Mouse (Mus musculus): ENCODE data around the gene Vps45.
A peak's percentile ranks its signal among the peaks of the same experiment; 100 is the strongest.
"Not testable (repeated sequence)": the region's sequence is repeated elsewhere in the genome, so short reads cannot be mapped to it uniquely, and the experiment has no call there.

Gene Vps45

DNA sequence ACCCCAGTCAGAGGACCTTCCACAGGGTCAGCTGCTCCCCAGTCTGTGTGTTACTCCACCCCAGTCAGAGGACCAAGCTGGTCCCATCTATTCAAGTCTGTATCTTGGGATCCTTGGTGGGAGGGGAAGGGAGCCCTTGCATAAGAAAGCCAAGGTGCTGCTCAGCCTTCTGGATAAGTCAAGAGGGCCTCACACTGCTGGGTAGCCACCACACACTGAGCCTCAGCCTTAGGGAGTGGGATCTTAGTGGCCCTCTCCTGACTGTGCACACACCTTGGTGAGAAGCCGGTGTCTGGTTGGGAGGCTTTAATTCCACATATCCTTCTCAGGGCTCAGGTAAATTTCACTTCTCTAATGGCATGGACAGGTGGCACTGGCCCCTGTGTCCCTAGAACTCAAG is 70.1 kb downstream of the Vps45 start:
- H3K4me3 ChIP-seq (replicated peaks; ENCODE audit: low read length), result 0 out of 2 replicates have a peak overlapping the region, but pooled peaks have one; percentile 68
- peaks cover 72% of the 10 kb centered on the region for H3K27me3 ChIP-seq (ENCODE audit: insufficient read depth, low read length)
- peaks cover 6% of the 10 kb centered on the region for H3K9me3 ChIP-seq (ENCODE audit: low read length)
- TF ChIP-seq POU5F1 (IDR thresholded peaks at IDR 0.05; ENCODE audit: borderline replicate concordance, low read length) (no peak; the same call in 1 of the 2 replicates), NANOG (IDR thresholded peaks at IDR 0.05; ENCODE audit: borderline replicate concordance, low read length) (no peak), CTCF (conservative IDR thresholded peaks at IDR 0.05; ENCODE audit: low read length) (no peak)
- peaks cover 68% of the 10 kb centered on the region for H3K4me1 ChIP-seq (replicated peaks; ENCODE audit: low read depth, low read length)
- no peaks in the 10 kb centered on the region for H3K36me3 ChIP-seq (ENCODE audit: insufficient read depth, low read length)

DNA sequence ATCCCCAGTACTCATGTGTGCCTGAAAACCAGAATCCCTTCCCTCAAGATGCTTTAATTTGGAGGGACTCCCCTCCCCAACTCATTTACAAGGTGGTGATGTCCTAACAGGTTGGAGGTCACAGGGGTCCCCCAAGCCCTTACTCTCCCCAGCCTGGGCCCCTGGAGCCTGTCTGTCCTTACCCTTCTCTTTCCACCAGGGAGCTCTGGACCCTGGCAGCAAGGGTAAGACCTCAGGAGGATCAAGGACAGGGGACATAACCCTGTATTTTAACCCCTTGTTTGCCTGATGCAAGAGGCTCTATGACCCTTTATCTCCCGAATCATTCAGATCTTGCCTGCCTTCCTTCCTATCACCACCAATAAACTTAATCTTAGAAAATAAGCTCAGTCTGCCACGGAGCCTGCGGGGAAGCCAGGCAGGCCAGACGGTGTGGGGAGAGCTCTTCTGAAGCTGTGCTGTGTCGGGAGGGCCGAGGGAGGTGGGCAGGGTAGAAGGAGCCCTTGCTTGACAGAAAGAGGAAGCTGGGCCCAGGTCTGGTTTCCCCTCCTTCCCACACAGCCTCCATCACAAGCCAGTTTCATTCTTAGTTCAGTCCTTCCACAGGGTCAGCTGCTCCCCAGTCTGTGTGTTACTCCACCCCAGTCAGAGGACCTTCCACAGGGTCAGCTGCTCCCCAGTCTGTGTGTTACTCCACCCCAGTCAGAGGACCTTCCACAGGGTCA is 70.7 kb downstream of the Vps45 start:
- Histone ChIP-seq H3K4me1 (replicated peaks; ENCODE audit: low read depth, low read length) (peaks cover 67% of the 10 kb centered on the region), H3K27me3 (ENCODE audit: insufficient read depth, low read length) (peaks cover 69% of the 10 kb centered on the region), H3K9me3 (ENCODE audit: low read length) (peaks cover 6% of the 10 kb centered on the region), H3K36me3 (ENCODE audit: insufficient read depth, low read length) (no peaks in the 10 kb centered on the region), H3K4me3 (replicated peaks; ENCODE audit: low read length) (no peak overlapping the region)
- no peak for TF ChIP-seq NANOG (IDR thresholded peaks at IDR 0.05; ENCODE audit: borderline replicate concordance, low read length)
- no peak for TF ChIP-seq CTCF (conservative IDR thresholded peaks at IDR 0.05; ENCODE audit: low read length)
- no peak for TF ChIP-seq POU5F1 (IDR thresholded peaks at IDR 0.05; ENCODE audit: borderline replicate concordance, low read length)

DNA sequence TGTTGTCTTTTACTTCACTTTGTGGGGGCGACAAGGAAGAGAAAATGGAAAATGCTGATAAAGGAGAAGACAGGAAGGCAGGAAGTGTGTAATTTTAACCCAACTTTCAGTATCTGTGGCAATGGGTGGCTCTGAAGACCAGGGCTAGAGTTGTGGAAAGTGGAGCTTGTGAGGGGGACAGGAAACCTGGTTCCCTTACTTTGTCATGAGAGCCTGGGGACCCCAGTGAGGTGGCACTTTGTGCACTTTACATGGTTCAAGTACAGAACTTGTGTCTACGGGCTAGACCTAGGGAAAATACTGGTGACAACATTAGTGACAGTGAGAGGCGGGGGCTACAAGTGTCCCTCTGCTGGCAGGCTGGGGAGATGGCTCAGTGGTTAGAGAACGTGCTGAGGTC is 71.3 kb downstream of the Vps45 start:
- no peaks in the 10 kb centered on the region for H3K36me3 ChIP-seq (ENCODE audit: insufficient read depth, low read length)
- H3K27me3 ChIP-seq (ENCODE audit: insufficient read depth, low read length), result peaks cover 69% of the 10 kb centered on the region
- H3K4me1 ChIP-seq (replicated peaks; ENCODE audit: low read depth, low read length), result peaks cover 67% of the 10 kb centered on the region
- H3K4me3 ChIP-seq (replicated peaks; ENCODE audit: low read length), result no peak overlapping the region
- H3K9me3 ChIP-seq (ENCODE audit: low read length), result peaks cover 6% of the 10 kb centered on the region
- no peak for TF ChIP-seq NANOG (IDR thresholded peaks at IDR 0.05; ENCODE audit: borderline replicate concordance, low read length)
- no peak for TF ChIP-seq POU5F1 (IDR thresholded peaks at IDR 0.05; ENCODE audit: borderline replicate concordance, low read length)
- no peak for TF ChIP-seq CTCF (conservative IDR thresholded peaks at IDR 0.05; ENCODE audit: low read length)

DNA sequence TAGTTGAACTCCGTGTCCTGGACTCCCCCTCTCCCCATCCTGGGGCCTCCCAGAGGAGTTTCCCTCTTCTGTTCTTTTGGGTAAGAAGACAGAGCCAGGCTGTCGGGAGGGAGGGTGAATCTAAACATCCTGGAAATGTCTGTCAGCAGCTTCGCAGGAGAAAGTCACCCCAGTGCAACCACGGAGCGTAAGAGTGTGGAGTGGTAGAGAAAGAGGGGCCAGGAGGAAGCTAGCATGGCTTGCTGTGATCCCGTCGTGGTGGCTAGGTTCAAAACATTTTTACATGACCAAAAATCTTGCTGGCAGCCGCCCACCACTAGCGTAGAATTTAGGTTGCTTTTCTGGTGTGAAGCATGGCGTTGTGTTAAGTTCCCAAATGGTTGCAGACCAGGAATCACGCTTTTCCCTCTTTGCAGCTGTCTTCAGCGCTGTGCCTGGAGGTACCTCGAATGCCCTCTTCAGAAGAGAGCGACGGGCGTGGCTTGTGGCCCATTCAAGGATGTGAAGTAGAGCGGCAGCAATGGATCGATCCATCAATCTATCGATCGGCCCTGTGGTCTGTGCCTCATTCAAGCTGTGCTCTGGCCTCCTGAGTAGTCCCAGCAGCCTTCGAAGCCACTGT is 72.2 kb downstream of the Vps45 start:
- no peak for TF ChIP-seq POU5F1 (IDR thresholded peaks at IDR 0.05; ENCODE audit: borderline replicate concordance, low read length)
- TF ChIP-seq CTCF (conservative IDR thresholded peaks at IDR 0.05; ENCODE audit: low read length), result no peak
- TF ChIP-seq NANOG (IDR thresholded peaks at IDR 0.05; ENCODE audit: borderline replicate concordance, low read length), result no peak
- Histone ChIP-seq H3K36me3 (ENCODE audit: insufficient read depth, low read length) (no peaks in the 10 kb centered on the region), H3K27me3 (ENCODE audit: insufficient read depth, low read length) (peaks cover 70% of the 10 kb centered on the region), H3K4me3 (replicated peaks; ENCODE audit: low read length) (peak overlapping the region; percentile 72), H3K4me1 (replicated peaks; ENCODE audit: low read depth, low read length) (peaks cover 66% of the 10 kb centered on the region), H3K9me3 (ENCODE audit: low read length) (peaks cover 6% of the 10 kb centered on the region)

DNA sequence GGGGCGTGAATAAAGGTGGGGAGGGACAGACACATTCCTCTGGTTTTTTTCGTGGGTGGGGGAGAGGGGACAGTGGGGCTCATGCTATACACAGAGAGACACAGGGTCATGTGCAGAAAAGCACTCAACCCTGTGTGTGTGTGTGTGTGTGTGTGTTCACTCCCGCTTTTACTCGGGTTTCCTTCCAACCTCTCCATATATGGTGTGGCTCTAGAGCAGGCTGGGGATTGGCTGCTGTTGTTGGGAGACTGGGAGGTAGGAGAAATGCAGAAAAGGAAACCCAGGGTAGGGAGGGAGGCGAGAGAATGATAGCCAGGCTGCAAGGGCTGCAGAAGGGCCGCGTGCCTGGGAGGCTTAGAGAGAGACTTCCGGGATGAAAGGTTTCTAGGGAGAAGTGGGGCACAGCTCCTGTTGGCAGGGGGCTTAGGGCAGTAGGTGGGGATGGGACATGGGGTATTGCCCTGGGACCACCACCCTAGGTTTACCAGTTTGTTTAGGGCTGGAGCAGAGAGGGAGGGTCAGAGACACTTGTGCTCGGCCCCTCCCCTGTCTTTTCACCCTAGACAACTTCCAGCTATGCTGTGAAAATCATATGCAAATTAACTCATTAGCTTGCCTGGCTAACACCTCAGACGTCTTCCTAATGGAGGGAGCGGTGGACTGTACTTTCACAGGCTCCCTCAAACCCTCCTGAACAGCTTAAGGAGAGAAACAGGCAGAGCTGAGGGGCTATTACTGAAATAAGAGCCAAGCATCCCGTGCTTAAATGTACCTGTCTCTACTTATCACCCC is 72.9 kb downstream of the Vps45 start:
- peaks cover 71% of the 10 kb centered on the region for H3K4me1 ChIP-seq (replicated peaks; ENCODE audit: low read depth, low read length)
- H3K4me3 ChIP-seq (replicated peaks; ENCODE audit: low read length), result peak overlapping the region; percentile 72
- TF ChIP-seq POU5F1 (IDR thresholded peaks at IDR 0.05; ENCODE audit: borderline replicate concordance, low read length) (no peak), NANOG (IDR thresholded peaks at IDR 0.05; ENCODE audit: borderline replicate concordance, low read length) (no peak), CTCF (conservative IDR thresholded peaks at IDR 0.05; ENCODE audit: low read length) (no peak)
- peaks cover 64% of the 10 kb centered on the region for H3K27me3 ChIP-seq (ENCODE audit: insufficient read depth, low read length)
- no peaks in the 10 kb centered on the region for H3K36me3 ChIP-seq (ENCODE audit: insufficient read depth, low read length)
- peaks cover 6% of the 10 kb centered on the region for H3K9me3 ChIP-seq (ENCODE audit: low read length)

DNA sequence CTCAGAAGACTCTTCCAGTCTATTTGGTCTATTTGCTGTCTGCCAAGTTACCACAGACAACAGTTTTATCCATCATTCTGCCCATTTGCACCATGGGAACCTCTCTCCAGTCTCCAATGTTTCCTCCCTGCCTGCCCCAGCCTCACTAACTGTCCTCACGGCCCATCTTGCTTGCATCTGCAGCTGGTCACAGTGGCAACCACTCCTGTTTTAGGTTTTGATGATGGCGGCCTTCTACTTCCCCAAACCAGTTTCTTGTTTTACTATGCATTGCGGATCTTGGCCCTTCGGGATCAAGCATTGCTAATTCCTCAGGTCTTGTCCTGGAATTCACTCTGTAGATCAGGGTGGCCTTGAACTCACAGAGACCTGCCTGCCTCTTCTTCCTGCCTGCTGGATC is 76.1 kb downstream of the Vps45 start:
- TF ChIP-seq NANOG (IDR thresholded peaks at IDR 0.05; ENCODE audit: borderline replicate concordance, low read length), result no peak
- no peak for TF ChIP-seq POU5F1 (IDR thresholded peaks at IDR 0.05; ENCODE audit: borderline replicate concordance, low read length)
- no peak for TF ChIP-seq CTCF (conservative IDR thresholded peaks at IDR 0.05; ENCODE audit: low read length)
- no peak overlapping the region for H3K4me3 ChIP-seq (replicated peaks; ENCODE audit: low read length)
- H3K36me3 ChIP-seq (ENCODE audit: insufficient read depth, low read length), result no peaks in the 10 kb centered on the region
- peaks cover 38% of the 10 kb centered on the region for H3K27me3 ChIP-seq (ENCODE audit: insufficient read depth, low read length)
- H3K9me3 ChIP-seq (ENCODE audit: low read length), result peaks cover 6% of the 10 kb centered on the region
- peaks cover 52% of the 10 kb centered on the region for H3K4me1 ChIP-seq (replicated peaks; ENCODE audit: low read depth, low read length)

DNA sequence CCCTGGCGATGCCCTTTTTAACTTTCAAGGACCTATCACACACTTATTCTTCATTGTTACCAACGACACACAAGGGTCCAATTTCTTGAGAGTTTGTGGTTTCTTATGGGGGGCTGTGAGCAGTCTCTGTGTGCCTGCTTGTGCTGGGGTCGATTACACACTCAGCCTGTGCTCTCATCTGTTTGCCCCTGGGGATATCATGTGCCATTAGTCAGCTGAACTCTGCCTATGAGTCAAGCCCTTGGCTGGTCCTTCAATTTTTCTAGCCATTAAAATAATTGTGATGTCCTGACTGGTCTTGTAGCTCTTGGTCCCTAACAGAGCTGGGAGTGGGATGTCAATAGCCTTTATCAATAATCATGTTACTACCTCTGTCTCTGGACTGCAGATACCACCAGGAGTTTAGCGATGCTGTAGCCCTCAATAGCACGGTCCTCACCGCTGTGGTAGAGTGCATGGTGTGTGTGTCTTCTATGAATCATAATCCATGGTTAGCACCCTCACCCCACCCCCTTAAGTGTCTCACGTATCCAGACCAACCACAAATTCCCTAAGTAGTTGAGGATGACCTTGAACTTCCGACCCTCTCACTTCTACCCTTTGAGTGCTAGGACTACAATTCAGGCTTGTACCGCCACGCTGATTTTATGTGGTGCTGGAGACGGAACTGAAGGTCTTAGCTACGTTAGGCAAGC is 77.8 kb downstream of the Vps45 start:
- no peak for TF ChIP-seq POU5F1 (IDR thresholded peaks at IDR 0.05; ENCODE audit: borderline replicate concordance, low read length)
- no peak for TF ChIP-seq NANOG (IDR thresholded peaks at IDR 0.05; ENCODE audit: borderline replicate concordance, low read length)
- TF ChIP-seq CTCF (conservative IDR thresholded peaks at IDR 0.05; ENCODE audit: low read length), result no peak
- Histone ChIP-seq H3K4me1 (replicated peaks; ENCODE audit: low read depth, low read length) (peaks cover 38% of the 10 kb centered on the region), H3K4me3 (replicated peaks; ENCODE audit: low read length) (no peak overlapping the region), H3K36me3 (ENCODE audit: insufficient read depth, low read length) (no peaks in the 10 kb centered on the region), H3K9me3 (ENCODE audit: low read length) (peaks cover 6% of the 10 kb centered on the region), H3K27me3 (ENCODE audit: insufficient read depth, low read length) (peaks cover 35% of the 10 kb centered on the region)

DNA sequence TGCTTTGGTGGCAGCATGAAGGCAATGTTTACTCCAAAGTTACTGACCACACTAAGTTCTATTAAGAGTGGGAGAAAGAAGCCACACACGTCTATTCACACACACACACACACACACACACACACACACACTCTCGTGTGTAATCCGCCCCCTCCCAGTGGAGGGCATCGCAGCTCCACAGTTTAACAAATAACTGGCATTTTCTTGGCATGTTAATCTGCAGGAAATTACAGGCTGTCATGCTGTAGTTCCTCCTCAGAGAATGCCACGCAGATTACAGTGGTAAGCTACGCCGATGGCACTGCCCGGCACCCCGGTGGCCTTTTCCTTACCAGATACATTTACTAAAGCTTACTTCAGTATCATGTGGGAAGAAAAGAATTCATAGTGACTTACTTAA is 80.0 kb downstream of the Vps45 start:
- Histone ChIP-seq H3K4me1 (replicated peaks; ENCODE audit: low read depth, low read length) (peaks cover 31% of the 10 kb centered on the region), H3K36me3 (ENCODE audit: insufficient read depth, low read length) (no peaks in the 10 kb centered on the region), H3K9me3 (ENCODE audit: low read length) (no peaks in the 10 kb centered on the region), H3K27me3 (ENCODE audit: insufficient read depth, low read length) (peaks cover 46% of the 10 kb centered on the region), H3K4me3 (replicated peaks; ENCODE audit: low read length) (no peak overlapping the region)
- no peak for TF ChIP-seq POU5F1 (IDR thresholded peaks at IDR 0.05; ENCODE audit: borderline replicate concordance, low read length)
- TF ChIP-seq CTCF (conservative IDR thresholded peaks at IDR 0.05; ENCODE audit: low read length), result no peak
- TF ChIP-seq NANOG (IDR thresholded peaks at IDR 0.05; ENCODE audit: borderline replicate concordance, low read length), result no peak

DNA sequence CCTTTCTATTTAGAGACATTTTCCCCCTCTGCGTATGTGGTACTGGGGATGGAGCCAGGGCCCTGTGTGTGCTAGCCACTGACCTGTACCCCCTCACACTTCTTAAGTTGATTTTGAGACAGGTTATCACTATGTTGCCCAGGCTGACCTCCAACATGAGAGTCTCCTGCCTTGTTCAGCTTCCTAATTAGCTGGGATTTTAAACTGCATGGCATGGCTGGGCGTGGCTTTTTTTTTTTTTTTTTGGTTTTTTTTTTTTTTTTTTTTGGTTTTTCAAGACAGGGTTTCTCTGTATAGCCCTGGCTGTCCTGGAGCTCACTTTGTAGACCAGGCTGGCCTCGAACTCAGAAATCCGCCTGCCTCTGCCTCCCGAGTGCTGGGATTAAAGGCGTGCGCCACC is 80.7 kb downstream of the Vps45 start:
- H3K36me3 ChIP-seq (ENCODE audit: insufficient read depth, low read length); H3K4me3 ChIP-seq (replicated peaks; ENCODE audit: low read length); H3K9me3 ChIP-seq (ENCODE audit: low read length): not testable (repeated sequence)
- Histone ChIP-seq H3K27me3 (ENCODE audit: insufficient read depth, low read length) (peaks cover 50% of the 10 kb centered on the region), H3K4me1 (replicated peaks; ENCODE audit: low read depth, low read length) (peaks cover 35% of the 10 kb centered on the region)

All from E14TG2a.4 (cell line).